Mouse (Mus musculus) adrenal gland, adult 2 months (tissue): ENCODE results near the gene 9630041A04Rik. TPM values are rescaled to one million over a fixed set of nuclear protein-coding genes. Genes with fewer than 3 reads are reported as not detected.

Source experiments
- DNase-seq: peaks from one replicate; pipeline ENCODE4 v3.0.0; 2021
- long read RNA-seq: library from polyadenylated mRNA; stranded (forward); transcript quantifications from one replicate; pipeline ENCODE4 v2.0.0, GENCODE M21; 2021
- polyA plus RNA-seq: library from polyadenylated mRNA; depleted of rRNA; stranded (reverse); fragments of >200 nt; gene quantifications from 2 replicates; pipeline ENCODE4 v1.2.3, GENCODE M21; 2012; rRNA removed
- total RNA-seq, 2 experiments: library from RNA; stranded (reverse); gene quantifications; 2 replicates each; pipeline ENCODE4 v1.2.3; 2021

9630041A04Rik gene
- total RNA-seq (not detected), polyA plus RNA-seq (not detected in 2 replicates)
- long read RNA-seq: 0 reads

GRCm38 (mm10) chr9:101861596-101862471 lies at the start of gene 9630041A04Rik:
9630041A04Rik (plus strand) TSS chr9:101861841.
- no peak for DNase-seq

GRCm38 (mm10) chr9:101823896-101824295 lies 37.7 kb upstream of the 9630041A04Rik start:
- DNase-seq: no peak

GRCm38 (mm10) chr9:101825626-101826025 lies 36.0 kb upstream of the 9630041A04Rik start:
- no peak for DNase-seq

- DNase-seq: no peak
Measured at GRCm38 (mm10) chr9:101833619-101834018, 28.0 kb upstream of the 9630041A04Rik start.

GRCm38 (mm10) chr9:101841101-101841500 lies 20.5 kb upstream of the 9630041A04Rik start:
- DNase-seq: no peak

- no peak for DNase-seq
Measured at GRCm38 (mm10) chr9:101843893-101844292, 17.7 kb upstream of the 9630041A04Rik start.

- peak; percentile 19 for DNase-seq
Measured at GRCm38 (mm10) chr9:101845691-101846090, 15.9 kb upstream of the 9630041A04Rik start.

- peak; percentile 31 for DNase-seq
Measured at GRCm38 (mm10) chr9:101862481-101863065, 932 bp downstream of the 9630041A04Rik start.

GRCm38 (mm10) chr9:101863130-101863529 lies 1.5 kb downstream of the 9630041A04Rik start:
- no peak for DNase-seq

- no peak for DNase-seq
Measured at GRCm38 (mm10) chr9:101868593-101868992, 7.0 kb downstream of the 9630041A04Rik start.

- no peak for DNase-seq
Measured at GRCm38 (mm10) chr9:101870034-101870433, 8.4 kb downstream of the 9630041A04Rik start.

GRCm38 (mm10) chr9:101875306-101875705 lies 13.7 kb downstream of the 9630041A04Rik start:
- no peak for DNase-seq

GRCm38 (mm10) chr9:101877109-101877987 lies 15.7 kb downstream of the 9630041A04Rik start:
- DNase-seq: no peak

- DNase-seq: no peak
Measured at GRCm38 (mm10) chr9:101883295-101883694, 21.7 kb downstream of the 9630041A04Rik start.

GRCm38 (mm10) chr9:101897851-101898250 lies 36.2 kb downstream of the 9630041A04Rik start:
- DNase-seq: no peak

- no peak for DNase-seq
Measured at GRCm38 (mm10) chr9:101903406-101903805, 41.8 kb downstream of the 9630041A04Rik start.

GRCm38 (mm10) chr9:101907747-101908255 lies 46.2 kb downstream of the 9630041A04Rik start:
- DNase-seq: no peak

- DNase-seq: no peak
Measured at GRCm38 (mm10) chr9:101908849-101909248, 47.2 kb downstream of the 9630041A04Rik start.

GRCm38 (mm10) chr9:101909491-101909890 lies 47.9 kb downstream of the 9630041A04Rik start:
- no peak for DNase-seq

GRCm38 (mm10) chr9:101911176-101911866 lies 49.7 kb downstream of the 9630041A04Rik start:
- DNase-seq: no peak

GRCm38 (mm10) chr9:101915082-101915481 lies 53.4 kb downstream of the 9630041A04Rik start:
- no peak for DNase-seq
